Mouse (Mus musculus): ENCODE results near the gene L2hgdh.

DNA sequence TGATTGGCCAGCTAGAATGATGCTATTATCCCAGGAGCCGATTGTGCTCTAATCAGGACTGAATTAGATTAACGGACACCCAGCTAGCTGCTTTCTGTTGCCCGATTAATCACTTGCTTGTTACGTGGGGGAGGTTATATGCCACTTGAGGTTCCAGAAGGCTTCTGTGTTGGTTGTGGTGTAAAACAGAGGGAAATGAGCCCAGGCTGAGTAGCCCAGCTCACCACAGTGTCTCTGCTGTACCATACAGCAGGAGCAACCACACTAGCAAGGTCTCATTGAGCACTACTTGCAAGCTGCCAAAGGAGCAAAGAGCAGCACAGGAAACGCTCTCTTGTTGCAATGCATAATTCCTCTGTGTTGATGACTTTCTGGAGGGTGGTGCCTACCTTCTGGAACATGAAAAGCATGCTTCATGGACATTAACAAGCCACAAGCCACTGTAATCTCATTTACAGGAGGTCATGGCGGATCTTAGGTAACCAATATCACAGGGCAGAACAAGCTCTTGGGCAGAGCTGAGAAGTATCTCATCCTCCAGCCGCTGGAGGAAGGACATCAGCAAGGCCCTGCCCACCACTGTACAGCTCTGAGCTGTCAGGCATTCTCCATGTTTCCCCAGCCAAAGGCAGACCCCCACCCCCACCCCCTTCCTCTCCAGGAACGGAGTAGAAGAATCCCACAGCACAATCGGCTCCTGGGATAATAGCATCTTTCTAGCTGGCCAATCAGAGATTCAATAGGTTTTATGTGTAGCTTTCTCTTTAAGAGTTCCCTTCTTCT lies 43.0 kb upstream of the L2hgdh start:
- TF ChIP-seq EP300 (IDR thresholded peaks at IDR 0.05; ENCODE audit: low read depth) (no peak), CTCF (IDR thresholded peaks at IDR 0.05; ENCODE audit: low read depth) (no peak)

All from liver, postnatal 0 days (tissue).